Mouse (Mus musculus): ENCODE data around the gene Spon1.

The Spon1 gene

GRCm38 (mm10) chr7:114088918-114089317, 323.1 kb downstream of the Spon1 start:
- DNase-seq (ENCODE audit: low spot score in 2 of 2) = no peak

GRCm38 (mm10) chr7:114090231-114090630, 324.4 kb downstream of the Spon1 start:
- no peak for DNase-seq (ENCODE audit: low spot score in 2 of 2)

- no peak for DNase-seq (ENCODE audit: low spot score in 2 of 2)
Measured at GRCm38 (mm10) chr7:114090892-114091545, 325.2 kb downstream of the Spon1 start.

Data from frontal cortex, postnatal 10 days (tissue).